Mouse (Mus musculus) MEL (cell line): ENCODE data around the gene Aldh9a1.

Source experiments
- CTCF ChIP-seq, 3 experiments: IDR thresholded peaks in 2 of 3; conservative IDR thresholded peaks in 1 of 3; 2 replicates each; pipeline ENCODE4 v1.5.1; 2011 to 2012; ENCODE audit warnings: low read length in 3 of 3, low read depth in 2 of 3, mild to moderate bottlenecking in 2 of 3, improper control_type of control experiment in 1 of 3, inconsistent platforms in 1 of 3, mixed read lengths in 1 of 3, moderate library complexity in 1 of 3; ENCODE audit not compliant: control insufficient read depth in 1 of 3, insufficient read depth in 1 of 3, poor library complexity in 1 of 3, severe bottlenecking in 1 of 3
- EP300 ChIP-seq, 2 experiments: IDR thresholded peaks; 2 replicates each; pipeline ENCODE4 v1.6.1; 2011; ENCODE audit warnings: improper control_type of control experiment in 2 of 2, low read length in 2 of 2, low read depth in 1 of 2, mild to moderate bottlenecking in 1 of 2

- TF ChIP-seq EP300 (IDR thresholded peaks at IDR 0.05; ENCODE audit: low read depth in 1 of 2, low read length in 2 of 2) (no peak), CTCF (IDR thresholded peaks at IDR 0.05 in 2 of 3, conservative IDR thresholded peaks at IDR 0.05 in 1 of 3; ENCODE audit: control insufficient read depth in 1 of 3, insufficient read depth in 1 of 3, low read depth in 2 of 3, low read length in 3 of 3, poor library complexity in 1 of 3, severe bottlenecking in 1 of 3) (no peak)
Measured at GRCm38 (mm10) chr1:167350597-167351415, 1.0 kb downstream of the Aldh9a1 start.
